Mouse (Mus musculus): ENCODE measurements around the gene Rinl. TPM values are rescaled to one million over a fixed set of nuclear protein-coding genes. Genes with fewer than 3 reads are reported as not detected.

Rinl gene
- polyA plus RNA-seq, 1 experiment from 2014 or later = 2.7 TPM

DNA sequence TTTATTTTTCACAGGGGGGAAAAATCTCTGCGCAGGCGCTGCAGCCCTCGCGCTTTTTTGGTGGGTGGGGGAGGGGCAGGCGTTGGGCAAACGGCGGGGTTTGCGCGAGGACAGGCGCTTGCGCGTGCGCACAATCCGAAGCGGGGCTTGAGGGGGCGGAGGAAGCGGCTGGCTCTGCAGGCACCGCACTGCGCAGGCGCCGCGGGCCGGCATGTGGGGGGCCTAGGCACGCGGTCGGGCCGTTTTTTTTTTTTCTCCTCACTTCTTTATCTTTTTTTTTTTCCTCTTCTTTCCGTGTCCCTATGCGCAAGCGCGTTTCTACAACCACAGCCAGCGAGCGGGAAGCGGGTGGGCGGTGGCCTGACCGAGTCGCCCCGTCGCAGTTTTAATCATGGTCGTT, 22.5 kb downstream of the Rinl start:
- ATAC-seq (ENCODE audit: low FRiP score) (0 out of 2 replicates have a peak, but pooled peaks have one; percentile 3), DNase-seq (ENCODE audit: low spot score) (peak; percentile 96)
- peaks cover 43% of the 10 kb centered on the region for H3K36me3 ChIP-seq (replicated peaks; ENCODE audit: control insufficient read depth, insufficient read depth)
- H3K4me3 ChIP-seq (replicated peaks; ENCODE audit: low read length) = peak overlapping the region; percentile 80
- H3K9ac ChIP-seq = peak overlapping the region; percentile 87
- no peaks in the 10 kb centered on the region for H3K27me3 ChIP-seq (ENCODE audit: control insufficient read depth, insufficient read depth, low read length)
- H3K4me2 ChIP-seq (replicated peaks) = peak overlapping the region; percentile 80
- H3K27ac ChIP-seq = peak overlapping the region; percentile 97
- no peaks in the 10 kb centered on the region for H3K9me3 ChIP-seq (ENCODE audit: control insufficient read depth, low read length)
- WGBS = under 1% methylated on average over 39 of the region's 40 CpGs
- peaks cover 21% of the 10 kb centered on the region for H3K4me1 ChIP-seq (replicated peaks; ENCODE audit: control insufficient read depth, insufficient read depth, low read length)

- H3K36me3 ChIP-seq (replicated peaks; ENCODE audit: control insufficient read depth, insufficient read depth) = peaks cover 48% of the 10 kb centered on the region
- H3K27me3 ChIP-seq (ENCODE audit: control insufficient read depth, insufficient read depth, low read length) = no peaks in the 10 kb centered on the region
- ATAC-seq (ENCODE audit: low FRiP score) (no peak), DNase-seq (ENCODE audit: low spot score) (no peak)
- peak overlapping the region; percentile 80 for H3K4me3 ChIP-seq (replicated peaks; ENCODE audit: low read length)
- no peak overlapping the region for H3K27ac ChIP-seq
- peaks cover 21% of the 10 kb centered on the region for H3K4me1 ChIP-seq (replicated peaks; ENCODE audit: control insufficient read depth, insufficient read depth, low read length)
- peak overlapping the region; percentile 80 for H3K4me2 ChIP-seq (replicated peaks)
- WGBS = 16% methylated on average over 7 of the region's 7 CpGs
- H3K9me3 ChIP-seq (ENCODE audit: control insufficient read depth, low read length) = no peaks in the 10 kb centered on the region
- peak overlapping the region; percentile 52 for H3K9ac ChIP-seq
These were observed 23.0 kb downstream of the Rinl start for GRCm38 (mm10) chr7:28811640-28812275.

- DNase-seq (ENCODE audit: low spot score) (no peak), ATAC-seq (ENCODE audit: low FRiP score) (no peak)
- H3K9ac ChIP-seq = peak overlapping the region; percentile 52
- peak overlapping the region; percentile 80 for H3K4me2 ChIP-seq (replicated peaks)
- H3K27me3 ChIP-seq (ENCODE audit: control insufficient read depth, insufficient read depth, low read length) = no peaks in the 10 kb centered on the region
- H3K27ac ChIP-seq = no peak overlapping the region
- no peaks in the 10 kb centered on the region for H3K9me3 ChIP-seq (ENCODE audit: control insufficient read depth, low read length)
- H3K4me3 ChIP-seq (replicated peaks; ENCODE audit: low read length) = peak overlapping the region; percentile 80
- 71% methylated on average over 4 of the region's 4 CpGs for whole genome bisulfite sequencing
- H3K4me1 ChIP-seq (replicated peaks; ENCODE audit: control insufficient read depth, insufficient read depth, low read length) = peaks cover 25% of the 10 kb centered on the region
- peaks cover 55% of the 10 kb centered on the region for H3K36me3 ChIP-seq (replicated peaks; ENCODE audit: control insufficient read depth, insufficient read depth)
These were observed 23.7 kb downstream of the Rinl start for GRCm38 (mm10) chr7:28812436-28812835.

- ATAC-seq (ENCODE audit: low FRiP score) (no peak), DNase-seq (ENCODE audit: low spot score) (no peak)
- Histone ChIP-seq H3K9ac (no peak overlapping the region), H3K9me3 (ENCODE audit: control insufficient read depth, low read length) (no peaks in the 10 kb centered on the region), H3K27me3 (ENCODE audit: control insufficient read depth, insufficient read depth, low read length) (no peaks in the 10 kb centered on the region), H3K27ac (no peak overlapping the region), H3K36me3 (replicated peaks; ENCODE audit: control insufficient read depth, insufficient read depth) (peaks cover 60% of the 10 kb centered on the region), H3K4me2 (replicated peaks) (peak overlapping the region; percentile 80), H3K4me3 (replicated peaks; ENCODE audit: low read length) (0 out of 2 replicates have a peak overlapping the region, but pooled peaks have one; percentile 80), H3K4me1 (replicated peaks; ENCODE audit: control insufficient read depth, insufficient read depth, low read length) (peaks cover 26% of the 10 kb centered on the region)
- WGBS = 84% methylated on average over 5 of the region's 5 CpGs
These were observed 24.2 kb downstream of the Rinl start for GRCm38 (mm10) chr7:28812949-28813348.

DNA sequence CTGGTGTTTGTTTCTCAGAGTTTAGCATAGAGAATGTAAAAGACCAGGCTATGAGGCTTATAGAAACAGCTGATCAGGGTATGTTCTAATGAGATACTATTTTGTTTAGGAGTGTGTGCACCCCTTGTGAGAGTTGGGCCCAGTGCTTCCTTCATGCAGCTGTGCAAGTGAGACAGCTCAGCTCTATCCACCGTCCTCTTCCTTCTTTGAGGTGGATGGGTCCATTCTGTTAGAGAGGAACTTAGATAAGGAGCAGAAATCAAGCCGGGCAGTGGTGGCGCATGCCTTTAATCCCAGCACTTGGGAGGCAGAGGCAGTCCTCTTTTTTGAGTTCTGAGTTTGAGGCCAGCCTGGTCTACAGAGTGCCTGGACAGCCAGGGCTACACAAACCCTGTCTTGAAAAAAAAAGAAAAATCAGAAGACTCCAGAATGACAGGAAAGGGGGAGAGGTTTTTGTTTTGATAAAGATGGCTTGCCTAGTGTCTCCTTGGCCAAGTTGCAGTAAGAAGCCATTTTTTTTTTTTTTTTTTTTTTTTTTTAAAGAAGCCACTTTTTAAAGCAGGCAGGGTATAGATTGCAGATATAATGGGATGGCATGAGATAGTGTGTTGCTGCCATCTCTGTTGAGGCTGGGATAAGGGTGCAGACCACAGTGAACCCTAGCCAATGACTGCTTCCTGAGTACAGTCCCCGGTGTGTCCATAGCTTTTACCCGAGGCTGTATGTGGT, 25.7 kb downstream of the Rinl start:
- Histone ChIP-seq H3K4me1 (replicated peaks; ENCODE audit: control insufficient read depth, insufficient read depth, low read length) (peaks cover 21% of the 10 kb centered on the region), H3K4me3 (replicated peaks; ENCODE audit: low read length) (no peak overlapping the region), H3K4me2 (replicated peaks) (no peak overlapping the region), H3K36me3 (replicated peaks; ENCODE audit: control insufficient read depth, insufficient read depth) (peaks cover 75% of the 10 kb centered on the region), H3K27ac (no peak overlapping the region), H3K9me3 (ENCODE audit: control insufficient read depth, low read length) (no peaks in the 10 kb centered on the region), H3K27me3 (ENCODE audit: control insufficient read depth, insufficient read depth, low read length) (no peaks in the 10 kb centered on the region), H3K9ac (no peak overlapping the region)
- DNase-seq (ENCODE audit: low spot score) = no peak
- no peak for ATAC-seq (ENCODE audit: low FRiP score)
- 91% methylated on average over 5 of the region's 5 CpGs for WGBS

DNA sequence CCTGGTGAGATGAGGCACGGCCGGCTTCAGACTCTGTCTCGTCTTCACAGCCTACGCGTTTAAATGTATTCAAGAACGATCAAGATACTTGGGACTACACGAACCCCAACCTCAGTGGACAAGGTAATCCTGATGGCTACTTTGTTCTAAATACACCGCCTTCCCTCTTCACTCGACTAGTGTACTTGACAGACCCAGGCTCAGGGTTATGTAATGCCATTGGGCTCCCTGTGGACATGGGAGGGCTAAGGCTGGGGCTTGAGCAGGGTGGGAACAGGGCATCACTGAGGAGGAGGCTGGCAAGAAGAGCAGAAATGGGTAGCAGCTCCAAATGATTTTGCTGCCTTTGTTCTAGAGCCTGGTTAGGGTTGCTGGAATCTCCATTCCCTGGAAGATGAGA, 26.5 kb downstream of the Rinl start:
- H3K36me3 ChIP-seq (replicated peaks; ENCODE audit: control insufficient read depth, insufficient read depth) = peaks cover 83% of the 10 kb centered on the region
- H3K4me3 ChIP-seq (replicated peaks; ENCODE audit: low read length) = no peak overlapping the region
- no peaks in the 10 kb centered on the region for H3K27me3 ChIP-seq (ENCODE audit: control insufficient read depth, insufficient read depth, low read length)
- H3K4me2 ChIP-seq (replicated peaks) = no peak overlapping the region
- no peak for ATAC-seq (ENCODE audit: low FRiP score)
- H3K27ac ChIP-seq = no peak overlapping the region
- H3K9ac ChIP-seq = no peak overlapping the region
- DNase-seq (ENCODE audit: low spot score) = no peak
- no peaks in the 10 kb centered on the region for H3K9me3 ChIP-seq (ENCODE audit: control insufficient read depth, low read length)
- WGBS = 92% methylated on average over 9 of the region's 9 CpGs
- H3K4me1 ChIP-seq (replicated peaks; ENCODE audit: control insufficient read depth, insufficient read depth, low read length) = peaks cover 21% of the 10 kb centered on the region

DNA sequence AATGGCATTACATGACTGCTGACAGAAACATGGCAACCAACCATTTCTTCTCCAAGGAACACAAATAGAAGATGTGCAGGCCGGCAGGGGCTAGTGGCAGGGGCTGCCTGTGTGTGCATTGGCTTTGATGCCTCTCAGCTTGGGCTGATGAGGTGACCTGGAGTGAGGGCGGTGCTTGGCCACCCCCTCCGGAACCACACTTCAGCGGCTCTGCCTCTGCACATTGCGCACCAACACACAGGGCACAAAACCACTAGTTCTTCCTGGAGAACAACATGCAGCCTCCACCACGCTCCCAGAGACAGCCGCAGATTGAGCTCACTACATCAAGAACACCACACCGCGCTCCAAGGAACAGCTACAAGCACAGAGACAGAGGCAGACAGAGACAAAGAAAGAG, 27.4 kb downstream of the Rinl start:
- DNase-seq (ENCODE audit: low spot score) = no peak
- no peak overlapping the region for H3K9ac ChIP-seq
- peaks cover 21% of the 10 kb centered on the region for H3K4me1 ChIP-seq (replicated peaks; ENCODE audit: control insufficient read depth, insufficient read depth, low read length)
- 86% methylated on average over 9 of the region's 9 CpGs for WGBS
- H3K9me3 ChIP-seq (ENCODE audit: control insufficient read depth, low read length) = no peaks in the 10 kb centered on the region
- no peak overlapping the region for H3K4me3 ChIP-seq (replicated peaks; ENCODE audit: low read length)
- no peak for ATAC-seq (ENCODE audit: low FRiP score)
- H3K27me3 ChIP-seq (ENCODE audit: control insufficient read depth, insufficient read depth, low read length) = no peaks in the 10 kb centered on the region
- H3K27ac ChIP-seq = no peak overlapping the region
- peaks cover 93% of the 10 kb centered on the region for H3K36me3 ChIP-seq (replicated peaks; ENCODE audit: control insufficient read depth, insufficient read depth)
- no peak overlapping the region for H3K4me2 ChIP-seq (replicated peaks)

- Histone ChIP-seq H3K4me3 (replicated peaks; ENCODE audit: low read length) (no peak overlapping the region), H3K36me3 (replicated peaks; ENCODE audit: control insufficient read depth, insufficient read depth) (peaks cover 100% of the 10 kb centered on the region), H3K4me1 (replicated peaks; ENCODE audit: control insufficient read depth, insufficient read depth, low read length) (peaks cover 18% of the 10 kb centered on the region), H3K9ac (no peak overlapping the region), H3K9me3 (ENCODE audit: control insufficient read depth, low read length) (no peaks in the 10 kb centered on the region), H3K4me2 (replicated peaks) (no peak overlapping the region), H3K27ac (no peak overlapping the region), H3K27me3 (ENCODE audit: control insufficient read depth, insufficient read depth, low read length) (no peaks in the 10 kb centered on the region)
- 92% methylated on average over 10 of the region's 10 CpGs for WGBS
- ATAC-seq (ENCODE audit: low FRiP score) = no peak
- DNase-seq (ENCODE audit: low spot score) = no peak
These were observed 28.2 kb downstream of the Rinl start for GRCm38 (mm10) chr7:28816920-28817319.

DNA sequence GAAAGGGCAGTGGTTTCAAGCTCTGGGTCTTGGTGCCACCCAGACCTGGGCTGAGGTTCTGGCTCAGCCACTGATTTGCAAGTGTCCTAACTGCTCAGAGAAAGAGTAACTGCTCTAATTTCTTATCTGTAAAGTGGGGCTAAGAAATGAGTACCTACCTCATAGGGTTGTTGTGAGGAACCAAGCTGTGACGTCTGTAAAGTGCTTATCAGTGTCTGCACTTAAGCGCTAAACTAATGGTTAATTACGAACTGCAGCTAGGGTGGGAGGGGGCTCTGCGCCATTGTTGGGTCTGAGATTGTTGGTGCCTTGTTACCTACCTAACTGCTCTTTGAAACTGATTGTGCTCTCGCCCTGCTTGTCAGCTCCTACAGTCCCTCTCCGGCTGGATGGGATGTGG, 28.8 kb downstream of the Rinl start:
- H3K36me3 ChIP-seq (replicated peaks; ENCODE audit: control insufficient read depth, insufficient read depth) = peaks cover 100% of the 10 kb centered on the region
- H3K4me2 ChIP-seq (replicated peaks) = 0 out of 2 replicates have a peak overlapping the region, but pooled peaks have one; percentile 5
- no peak for ATAC-seq (ENCODE audit: low FRiP score)
- no peak overlapping the region for H3K27ac ChIP-seq
- H3K4me3 ChIP-seq (replicated peaks; ENCODE audit: low read length) = no peak overlapping the region
- WGBS = 70% methylated on average over 6 of the region's 6 CpGs
- no peak for DNase-seq (ENCODE audit: low spot score)
- H3K9me3 ChIP-seq (ENCODE audit: control insufficient read depth, low read length) = no peaks in the 10 kb centered on the region
- H3K4me1 ChIP-seq (replicated peaks; ENCODE audit: control insufficient read depth, insufficient read depth, low read length) = peaks cover 12% of the 10 kb centered on the region
- no peaks in the 10 kb centered on the region for H3K27me3 ChIP-seq (ENCODE audit: control insufficient read depth, insufficient read depth, low read length)
- H3K9ac ChIP-seq = no peak overlapping the region
